Mouse (Mus musculus): ENCODE results near the gene Mapk1ip1l. TPM values are rescaled to one million over a fixed set of nuclear protein-coding genes. Genes with fewer than 3 reads are reported as not detected.
A peak's percentile ranks its signal among the peaks of the same experiment; 100 is the strongest.
"Not testable (repeated sequence)": the region's sequence is repeated elsewhere in the genome, so short reads cannot be mapped to it uniquely, and the experiment has no call there.

Gene Mapk1ip1l
- total RNA-seq, 2 experiments from 2014 or later: 62.3 to 72.8 TPM

DNA sequence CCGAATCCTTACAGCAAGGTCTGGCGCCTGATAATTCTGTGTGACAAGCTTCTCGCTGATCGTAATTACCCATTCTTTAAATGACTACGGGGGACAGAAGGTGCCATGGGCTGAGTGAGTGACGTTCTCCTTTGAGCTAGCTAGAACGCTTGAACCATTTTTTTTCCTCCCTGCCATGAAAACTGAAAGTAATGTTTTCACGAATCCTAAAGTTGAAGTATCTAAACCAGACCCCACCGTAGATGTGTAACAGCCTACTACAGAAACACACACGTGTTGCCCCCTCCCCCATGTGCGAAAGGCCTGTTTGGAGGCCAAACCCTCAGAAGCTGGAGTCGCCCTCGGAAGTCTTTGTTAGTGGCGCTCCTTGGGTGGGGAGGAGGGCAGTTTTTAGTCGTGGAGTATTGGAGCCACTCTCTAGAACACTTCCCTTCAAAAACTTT, 774 bp downstream of the Mapk1ip1l start:
- peak in 1 of 2 experiments; percentile 20 for DNase-seq (ENCODE audit: low spot score in 2 of 2)
- intact Hi-C loops (cut with DNase I): no loop called here

DNA sequence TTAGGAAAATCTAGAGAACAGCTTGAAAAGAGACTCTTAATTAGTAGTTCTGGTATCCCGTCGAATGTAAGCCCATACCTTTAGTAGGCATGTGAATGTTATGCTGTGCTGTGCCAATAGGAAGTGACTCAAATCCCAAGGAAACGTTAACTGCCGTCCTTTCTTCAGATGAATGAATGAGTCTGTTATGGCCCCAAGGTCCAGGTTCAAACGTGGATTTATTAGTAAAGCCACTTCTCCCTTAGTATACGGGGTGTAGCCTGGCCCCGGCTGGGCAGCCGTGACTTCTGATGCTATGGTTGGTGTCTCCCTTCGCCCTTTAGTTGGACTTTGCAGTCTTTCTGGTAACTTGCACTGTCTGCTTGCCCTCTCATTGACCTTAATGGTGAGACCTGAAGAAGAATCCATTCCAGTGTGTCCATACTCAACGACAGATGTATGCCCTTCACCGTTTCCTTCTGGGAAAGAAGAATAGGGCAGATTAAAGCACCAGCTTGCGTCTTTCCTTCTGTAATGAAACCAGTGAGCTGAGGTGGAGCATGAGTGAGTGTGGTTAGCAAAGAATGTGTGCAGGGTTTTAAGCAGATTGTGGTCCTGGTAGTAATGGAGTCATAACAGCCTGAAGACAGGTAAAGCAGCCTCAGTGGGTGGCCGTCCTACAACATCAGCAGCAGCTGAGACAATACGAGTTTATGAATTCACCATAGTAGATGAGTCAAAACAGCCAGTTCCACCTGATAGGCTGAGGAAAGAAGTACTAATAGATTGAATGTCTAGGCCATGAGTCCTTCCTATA, 5.0 kb downstream of the Mapk1ip1l start:
- intact Hi-C loops (cut with DNase I): no loop called here
- no peak for DNase-seq (ENCODE audit: low spot score in 2 of 2)

DNA sequence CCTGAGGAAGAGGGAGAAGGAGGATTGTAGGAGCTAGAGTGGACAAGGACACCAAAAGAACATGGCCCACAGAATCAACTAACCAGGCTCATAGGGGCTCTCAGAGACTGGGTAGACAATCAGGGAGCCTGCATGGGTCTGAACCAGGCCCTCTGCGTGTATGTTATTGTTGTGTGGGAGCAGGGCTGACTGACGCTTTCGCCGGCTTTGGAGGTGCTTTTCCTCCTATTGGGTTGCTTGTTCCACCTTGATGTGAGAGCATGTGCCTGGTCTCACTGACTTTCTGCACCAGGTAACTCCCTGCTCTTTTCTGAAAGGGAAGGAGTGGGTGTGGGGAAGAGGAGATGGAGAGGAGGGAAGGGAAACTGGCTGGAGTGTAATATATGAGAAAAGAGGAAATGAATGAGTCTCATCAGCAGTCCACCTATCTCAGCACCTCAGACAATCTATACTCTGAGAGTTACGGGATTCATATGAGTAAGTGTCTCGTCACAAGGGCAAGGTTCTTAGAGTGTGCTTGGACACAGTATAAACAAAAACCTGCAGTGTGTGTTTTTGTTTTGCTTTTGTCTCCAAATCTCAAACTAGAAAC, 6.8 kb downstream of the Mapk1ip1l start:
- intact Hi-C loops (cut with DNase I): no loop called here
- DNase-seq (ENCODE audit: low spot score in 2 of 2): no peak

DNA sequence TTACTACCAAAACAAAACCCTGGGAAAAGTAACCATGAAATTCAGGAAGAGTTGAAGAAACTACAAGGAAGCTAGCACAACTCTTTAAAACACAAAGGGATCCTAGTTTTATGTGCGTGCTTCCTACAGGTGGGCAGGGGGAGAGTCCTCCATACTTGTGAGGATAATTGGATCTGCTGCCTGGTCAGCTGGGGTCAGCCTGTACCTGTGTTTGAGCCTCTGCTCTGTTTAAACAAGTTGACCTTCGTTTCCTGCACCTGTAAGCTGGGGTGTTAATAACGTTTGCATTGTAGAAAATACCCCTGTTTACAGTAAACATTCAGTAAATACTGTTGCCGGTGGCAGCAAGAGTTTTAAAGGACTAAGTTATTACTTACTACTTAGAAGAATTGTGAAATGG, 7.9 kb downstream of the Mapk1ip1l start:
- intact Hi-C loops (cut with DNase I): no loop called here

DNA sequence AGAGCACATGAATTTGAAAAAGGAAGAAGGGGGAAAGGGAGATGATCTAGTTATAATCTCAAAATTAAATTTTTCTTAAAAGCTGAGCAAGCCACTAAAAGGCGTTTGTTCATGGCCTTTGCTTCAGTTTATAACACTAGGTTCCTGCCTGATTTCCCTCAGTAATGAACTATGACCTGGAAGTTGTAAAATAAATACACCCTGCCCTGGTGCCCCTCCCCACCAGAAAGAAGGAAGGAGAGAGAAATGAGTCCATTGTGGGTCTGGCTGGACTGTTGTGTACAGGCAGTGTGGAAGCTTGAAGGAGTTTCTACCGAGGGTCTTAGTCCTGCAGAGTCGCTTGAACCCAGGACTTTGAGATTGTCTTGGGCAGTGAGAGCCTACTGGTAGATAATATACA, 9.6 kb downstream of the Mapk1ip1l start:
- no peak for DNase-seq (ENCODE audit: low spot score in 2 of 2)
- intact Hi-C loops (cut with DNase I): no loop called here

More for the DNA sequence above, 7.9 kb downstream of the Mapk1ip1l start:
- no peak for DNase-seq (ENCODE audit: low spot score in 2 of 2)

DNA sequence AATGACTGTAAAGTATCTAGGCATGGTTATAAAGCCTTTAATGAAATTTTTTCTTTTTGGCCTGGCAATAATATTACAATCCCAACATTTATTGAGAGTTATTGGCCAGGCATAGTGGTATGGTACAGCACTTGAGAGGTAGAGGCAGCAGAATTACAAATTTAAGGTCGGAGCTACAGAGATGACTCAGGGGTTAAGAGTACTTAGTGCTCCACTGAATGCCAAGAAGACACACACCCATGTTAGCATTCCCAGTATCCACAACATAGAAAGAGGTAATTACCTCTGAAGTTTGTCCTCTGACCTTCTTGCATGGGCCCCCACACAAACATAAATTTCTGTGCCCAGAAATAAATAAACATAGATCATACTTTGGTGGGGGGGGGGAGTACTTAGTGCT, 11.0 kb downstream of the Mapk1ip1l start:
- intact Hi-C loops (cut with DNase I): no loop called here
- no peak for DNase-seq (ENCODE audit: low spot score in 2 of 2)

DNA sequence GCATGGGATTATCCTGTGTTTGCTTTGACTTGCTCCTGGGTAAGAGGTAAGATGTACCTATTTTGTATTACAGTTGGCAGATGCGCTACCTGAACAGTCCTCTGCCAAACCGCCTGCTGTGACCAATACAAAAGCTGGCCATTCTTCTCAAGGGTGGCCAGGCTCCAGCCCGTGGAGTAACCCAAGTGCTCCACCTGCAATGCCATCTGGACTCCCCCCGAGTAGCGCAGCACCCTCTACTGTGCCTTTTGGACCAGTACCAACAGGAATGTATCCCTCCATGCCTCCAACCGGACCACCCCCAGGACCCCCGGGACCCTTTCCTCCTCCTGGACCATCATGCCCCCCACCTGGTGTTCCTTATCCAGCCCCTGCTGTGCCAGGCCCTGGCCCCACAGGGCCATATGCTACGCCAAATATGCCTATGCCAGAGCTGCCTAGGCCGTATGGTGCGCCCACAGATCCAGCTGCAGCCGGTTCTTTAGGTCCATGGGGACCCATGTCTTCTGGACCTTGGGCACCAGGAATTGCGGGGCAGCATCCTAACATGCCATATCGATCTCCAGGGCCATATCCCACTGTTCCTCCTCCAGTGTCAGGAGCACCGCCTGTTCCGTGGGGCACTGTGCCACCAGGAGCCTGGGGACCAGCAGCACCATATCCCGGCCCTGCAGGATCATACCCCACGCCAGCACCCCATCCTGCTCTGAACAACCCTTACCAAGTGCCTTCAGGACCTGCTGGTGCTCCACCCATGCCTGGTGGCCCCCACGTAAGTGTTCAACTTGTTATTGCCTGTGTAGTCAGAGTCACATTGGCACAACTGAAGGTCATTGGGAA, 12.5 kb downstream of the Mapk1ip1l start:
- intact Hi-C loops (cut with DNase I): no loop called here
- DNase-seq (ENCODE audit: low spot score in 2 of 2): no peak

DNA sequence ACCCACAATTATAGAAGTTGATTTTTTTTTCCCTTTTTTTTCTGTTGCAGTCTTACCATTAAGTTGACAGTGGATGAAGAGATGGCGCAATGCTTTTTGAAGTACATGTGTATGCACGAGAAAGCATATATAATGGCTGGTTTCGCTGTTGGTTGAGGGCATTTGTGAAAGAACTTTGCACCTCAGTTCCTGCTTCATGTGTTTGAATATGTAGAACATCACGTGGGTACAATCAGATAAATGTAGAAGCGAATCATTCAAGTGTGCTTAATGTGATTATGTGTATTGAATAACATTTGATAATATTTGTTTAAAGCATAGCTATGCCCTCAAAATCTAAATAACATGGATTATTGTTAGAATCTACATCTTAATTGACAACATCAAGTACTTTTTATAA, 21.3 kb downstream of the Mapk1ip1l start:
- DNase-seq (ENCODE audit: low spot score in 2 of 2): no peak
- intact Hi-C loops (cut with DNase I): no loop called here

DNA sequence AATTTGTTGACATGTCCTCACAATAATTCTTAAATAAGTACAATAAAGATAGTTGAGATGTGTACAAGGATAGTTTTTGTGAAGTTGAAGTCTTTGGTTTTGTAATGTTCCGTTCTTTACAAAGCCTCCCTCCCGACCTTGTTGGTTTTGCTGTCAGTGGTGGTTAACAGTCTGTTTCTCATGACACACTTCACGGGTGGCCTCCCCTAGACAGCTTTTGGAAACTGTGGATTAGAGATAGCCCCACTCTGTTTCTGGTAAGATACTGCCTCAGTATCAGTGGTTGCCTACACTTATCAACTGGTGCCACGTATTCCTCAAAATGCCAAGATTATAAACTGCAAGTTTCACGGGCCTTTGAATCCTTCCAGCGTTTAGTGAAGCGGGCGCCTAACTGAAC, 23.5 kb downstream of the Mapk1ip1l start:
- intact Hi-C loops (cut with DNase I); DNase-seq (ENCODE audit: low spot score in 2 of 2): not testable (repeated sequence)

DNA sequence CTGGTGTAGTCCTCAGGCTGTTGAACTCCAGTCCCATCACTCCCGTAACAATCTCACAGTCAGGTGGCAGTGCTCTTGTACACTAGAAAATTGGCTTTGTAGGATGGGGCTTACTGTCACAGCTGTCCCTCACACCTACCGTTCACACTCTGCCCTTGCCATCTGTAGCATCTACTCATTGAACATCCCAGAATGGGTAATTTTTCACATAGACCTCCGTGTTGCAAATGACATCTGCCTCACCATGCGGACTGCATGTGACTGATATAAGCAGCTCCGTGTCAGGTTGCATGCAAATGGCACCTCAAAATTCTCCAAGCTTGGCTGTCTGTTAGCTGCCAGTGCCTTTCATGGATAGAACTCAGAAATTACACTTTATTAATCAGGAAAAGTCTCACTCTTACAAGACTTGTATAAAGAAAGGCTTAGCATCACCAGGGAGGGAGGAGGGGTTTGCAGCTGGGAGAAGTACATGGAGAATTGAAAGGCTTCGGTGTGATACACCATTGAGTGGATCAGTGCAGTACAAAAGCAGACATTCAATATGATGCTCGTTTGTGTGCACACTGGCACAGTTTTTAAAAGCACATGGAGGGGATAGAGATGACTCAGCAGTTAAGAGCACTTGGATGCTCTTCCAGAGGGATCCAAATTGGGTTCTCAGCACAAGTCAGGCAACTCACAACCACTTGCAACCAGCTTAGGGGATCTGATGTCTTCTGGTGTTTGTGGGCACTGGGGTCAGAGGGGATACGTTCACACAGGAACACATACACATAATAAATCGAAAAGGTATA, 28.1 kb downstream of the Mapk1ip1l start:
- peak in 1 of 2 experiments; percentile 28 for DNase-seq (ENCODE audit: low spot score in 2 of 2)
- intact Hi-C loops (cut with DNase I): no loop called here

DNA sequence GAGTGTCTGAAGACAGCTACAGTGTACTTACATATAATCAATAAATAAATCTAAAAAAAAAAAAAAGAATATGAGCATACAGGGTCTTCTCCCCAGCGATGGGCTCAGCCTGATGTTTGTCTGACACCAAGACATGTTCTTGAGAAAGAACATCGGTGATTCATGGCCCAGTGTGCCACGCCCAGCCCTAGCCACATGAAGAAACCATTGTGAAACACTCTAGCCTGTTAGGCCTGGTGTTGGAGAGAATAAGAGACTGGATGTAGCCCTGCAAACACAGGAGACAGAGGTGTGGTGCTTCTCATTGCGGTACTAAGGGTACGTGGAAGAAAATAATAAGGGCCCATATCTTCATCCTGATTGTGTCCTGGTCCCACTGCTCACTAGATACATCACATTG, 29.3 kb downstream of the Mapk1ip1l start:
- no peak for DNase-seq (ENCODE audit: low spot score in 2 of 2)
- intact Hi-C loops (cut with DNase I): no loop called here

DNA sequence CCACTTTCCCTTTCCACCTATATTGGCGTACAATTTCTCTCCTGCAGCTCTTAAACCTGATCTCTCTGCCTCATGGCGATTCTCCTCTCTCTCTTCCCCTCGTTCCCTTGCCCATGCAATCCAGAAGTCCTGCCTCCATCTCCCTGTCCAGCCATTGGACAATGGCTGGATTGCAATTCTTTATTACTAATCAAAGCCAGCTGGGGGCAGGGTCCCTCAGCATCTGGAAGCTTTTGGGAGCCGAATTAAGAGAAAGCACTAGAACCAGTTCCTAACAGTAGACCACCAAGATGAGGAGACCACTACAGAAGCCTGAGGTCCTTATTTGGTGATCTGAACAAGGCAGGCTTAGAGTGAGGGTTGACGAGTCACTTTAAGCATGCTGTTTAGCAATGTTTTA, 33.9 kb downstream of the Mapk1ip1l start:
- DNase-seq (ENCODE audit: low spot score in 2 of 2): no peak
- intact Hi-C loops (cut with DNase I): no loop called here

DNA sequence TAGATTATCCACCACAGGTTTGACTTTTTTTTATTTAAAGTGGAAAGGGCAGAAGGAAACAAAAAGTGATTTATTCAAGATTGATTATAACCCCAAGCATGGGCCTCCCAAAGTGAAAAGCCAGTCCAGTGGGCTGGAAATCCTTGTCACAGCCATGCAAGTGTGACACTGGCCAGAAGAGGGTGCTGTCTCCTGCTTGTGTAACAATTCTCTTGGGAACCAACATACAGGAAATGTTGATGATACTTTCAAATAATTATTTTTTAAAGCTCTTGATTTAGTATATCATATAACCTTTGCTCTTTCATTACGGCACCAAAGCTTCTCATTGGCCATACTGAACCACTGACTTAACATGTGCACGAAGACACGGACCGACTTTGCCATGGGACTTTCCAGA, 36.8 kb downstream of the Mapk1ip1l start:
- intact Hi-C loops (cut with DNase I): loop anchor here (1.0 to 5.0 kb wide), 2 partner anchors 61 to 202 kb away; no protein-coding TSS in a partner anchor
- peak; percentile 61 to 82 for DNase-seq (ENCODE audit: low spot score in 2 of 2)

DNA sequence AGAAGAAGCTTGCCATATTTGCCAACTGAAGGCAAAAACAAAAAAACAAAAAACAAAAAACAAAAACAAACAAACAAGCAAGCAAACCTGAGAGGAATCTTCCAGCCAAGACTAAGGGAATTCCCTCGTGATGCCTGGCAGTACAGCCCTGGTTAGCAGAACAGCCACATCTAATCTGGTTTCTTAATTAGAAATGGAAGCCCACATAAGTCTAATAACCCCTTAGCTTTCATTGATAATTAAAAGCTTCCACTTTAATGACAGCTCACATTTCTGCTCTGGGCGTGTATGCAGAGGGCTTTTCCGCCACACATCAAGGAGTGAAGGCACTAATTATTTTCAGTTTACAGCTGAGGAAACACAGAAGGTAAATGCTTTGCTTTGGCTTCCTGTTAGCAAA, 37.2 kb downstream of the Mapk1ip1l start:
- intact Hi-C loops (cut with DNase I): loop anchor here (5.0 kb wide), 1 partner anchor 202 kb away; no protein-coding TSS in a partner anchor
- no peak for DNase-seq (ENCODE audit: low spot score in 2 of 2)

DNA sequence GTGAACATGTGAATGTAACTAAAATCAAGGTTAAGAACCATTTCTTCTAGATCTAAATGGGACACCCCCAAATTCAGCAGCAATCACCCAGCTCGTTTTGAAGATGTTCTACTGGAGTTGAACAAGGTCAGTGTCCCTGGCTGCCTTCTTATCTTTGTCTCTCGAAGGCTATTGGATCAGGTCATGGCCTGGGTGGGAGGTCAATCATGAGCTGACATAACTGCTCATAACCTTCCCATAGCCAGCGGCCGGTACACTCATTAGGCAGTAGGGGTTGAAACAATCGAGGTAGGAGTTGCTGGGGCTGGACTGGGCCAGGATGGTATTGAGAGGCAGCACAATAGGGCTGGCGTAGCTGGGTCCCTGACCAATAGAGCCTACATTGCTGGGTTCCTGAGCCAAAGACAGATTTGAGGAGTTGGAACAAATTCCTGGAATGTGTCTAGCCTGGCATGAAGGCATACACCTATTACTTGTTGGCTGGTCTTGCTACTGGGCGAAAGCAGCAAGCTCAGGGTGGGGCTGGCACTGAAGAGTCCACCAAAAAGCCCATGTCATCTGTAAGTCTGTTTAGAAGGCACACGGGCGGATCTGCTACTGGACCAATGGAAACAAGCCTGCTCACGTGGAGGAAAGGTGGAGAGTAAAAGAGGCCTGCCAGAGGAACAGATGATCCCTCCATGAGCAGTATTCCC, 42.3 kb downstream of the Mapk1ip1l start:
- intact Hi-C loops (cut with DNase I): no loop called here

DNA sequence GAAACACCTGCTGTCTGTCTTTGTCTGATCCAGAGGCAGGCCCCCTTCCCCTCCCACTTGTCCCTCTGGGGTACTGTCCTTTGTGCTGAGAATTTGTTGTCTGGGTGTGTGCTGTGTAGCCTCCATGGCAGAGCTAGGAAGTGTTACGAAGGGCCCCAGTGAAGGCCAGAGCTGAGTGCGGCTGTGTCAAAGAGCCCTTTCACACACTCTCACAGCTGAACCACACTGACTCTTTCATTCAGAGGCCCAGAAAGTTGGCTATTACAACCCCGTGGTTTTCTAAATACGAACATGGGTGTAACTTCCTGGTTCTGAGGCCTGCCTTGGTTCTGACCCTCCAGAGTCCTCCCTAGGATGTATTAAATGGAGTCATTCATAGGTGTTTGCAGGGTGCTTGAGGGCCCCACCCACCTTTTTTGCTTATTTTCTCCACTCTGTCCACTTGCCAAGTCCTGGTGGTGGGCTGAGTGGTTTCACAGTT, 43.8 kb downstream of the Mapk1ip1l start:
- peak in 1 of 2 experiments; percentile 31 for DNase-seq (ENCODE audit: low spot score in 2 of 2)
- intact Hi-C loops (cut with DNase I): no loop called here

More for the DNA sequence above, 42.3 kb downstream of the Mapk1ip1l start:
- DNase-seq (ENCODE audit: low spot score in 2 of 2): no peak

DNA sequence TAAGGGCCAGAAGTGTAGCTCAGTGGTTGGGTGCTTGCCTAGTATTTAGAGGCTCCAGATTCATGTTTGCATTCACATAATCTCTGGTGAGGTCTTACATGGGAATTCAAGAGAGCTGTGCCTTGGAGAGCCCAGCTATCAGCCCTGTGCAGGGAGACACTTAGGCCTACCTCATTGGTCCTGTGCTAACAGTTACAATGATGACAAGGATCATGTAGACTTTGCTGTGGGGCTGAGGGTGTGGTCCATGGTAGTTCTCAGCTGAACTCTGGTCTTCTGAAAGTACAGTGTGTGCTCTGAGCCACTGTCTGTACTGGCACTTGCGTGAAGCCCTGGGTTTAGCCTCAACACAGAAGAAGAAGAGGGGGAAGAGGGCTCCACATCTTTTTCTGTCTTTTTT, 48.6 kb downstream of the Mapk1ip1l start:
- intact Hi-C loops (cut with DNase I): no loop called here
- DNase-seq (ENCODE audit: low spot score in 2 of 2): no peak

DNA sequence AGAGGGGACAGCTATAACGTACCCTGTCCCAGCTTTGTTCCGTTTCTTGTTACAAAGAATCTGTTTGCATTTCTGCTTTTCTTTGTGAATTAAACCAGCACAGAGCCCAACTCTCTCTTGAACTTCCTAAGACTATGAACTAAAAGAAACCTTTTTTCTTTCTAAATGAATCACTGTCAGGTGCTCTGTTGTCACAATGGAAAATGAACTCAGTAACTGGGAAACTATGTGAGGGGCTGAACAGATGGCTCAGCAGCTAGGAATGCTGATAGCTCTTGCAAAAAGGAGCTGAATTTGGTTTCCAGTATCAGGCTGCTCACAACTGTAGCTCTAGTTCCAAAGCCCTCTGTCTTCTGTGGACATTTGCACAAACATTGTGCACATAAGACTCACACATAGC, 52.9 kb downstream of the Mapk1ip1l start:
- no peak for DNase-seq (ENCODE audit: low spot score in 2 of 2)
- intact Hi-C loops (cut with DNase I): no loop called here

DNA sequence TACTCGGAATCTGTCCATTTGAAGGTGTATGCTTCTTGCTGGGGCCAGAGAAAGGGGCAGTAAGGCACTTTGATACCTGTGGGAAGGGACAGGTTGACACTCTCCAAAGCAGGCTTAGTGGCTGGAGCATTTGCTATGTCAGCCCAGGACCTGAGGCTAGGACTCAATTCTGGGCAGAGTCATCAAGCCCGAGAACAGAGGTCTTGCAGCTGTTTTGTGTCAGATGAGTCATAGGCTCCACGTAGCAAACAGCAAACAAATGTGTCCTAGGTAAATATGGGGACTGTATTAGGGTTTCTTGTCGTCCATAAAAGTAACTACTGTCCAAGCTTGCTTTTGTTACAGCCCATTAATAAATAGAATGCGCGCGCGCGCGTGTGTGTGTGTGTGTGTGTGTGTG, 54.2 kb downstream of the Mapk1ip1l start:
- no peak for DNase-seq (ENCODE audit: low spot score in 2 of 2)
- intact Hi-C loops (cut with DNase I): no loop called here
